Mouse (Mus musculus): ENCODE data around the gene Omp. TPM values are rescaled to one million over a fixed set of nuclear protein-coding genes. Genes with fewer than 3 reads are reported as not detected.
"Not testable (repeated sequence)": the region's sequence is repeated elsewhere in the genome, so short reads cannot be mapped to it uniquely, and the experiment has no call there.

The Omp gene
- 0.54 and 0.78 TPM in 2 replicates for polyA plus RNA-seq (2015; fragmentation: Nextera tagmentation; extraction: Ambion mirVana)

DNA sequence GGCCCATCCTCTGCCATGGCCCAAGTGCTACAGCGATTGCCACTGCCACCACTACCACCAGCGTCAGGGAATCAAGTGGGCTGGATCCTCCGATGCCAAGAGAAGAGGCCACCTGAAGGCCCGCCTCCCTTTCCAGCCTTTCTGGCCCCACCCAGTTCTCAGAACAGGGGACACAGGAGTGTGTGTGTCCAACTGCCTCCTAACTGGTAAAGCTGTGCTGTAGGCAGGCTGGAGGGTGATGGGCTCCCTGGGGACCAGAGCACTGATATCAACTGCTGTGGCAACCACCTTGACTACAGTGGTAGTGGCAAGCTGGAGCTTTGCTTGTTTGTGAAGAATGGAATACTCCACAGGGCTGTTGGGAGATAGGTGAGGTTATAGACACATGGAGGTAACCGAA, at the start of gene Omp:
Omp (minus strand) TSS at position 101 of the 400 bp plus-strand sequence.
- Histone ChIP-seq H3K9ac (no peak within 1 kb of the TSS), H3K4me3 (replicated peaks) (no peak within 1 kb of the TSS), H3K27me3 (no peaks in the 10 kb centered on the region), H3K9me3 (replicated peaks) (no peaks in the 10 kb centered on the region), H3K27ac (replicated peaks) (no peak within 1 kb of the TSS), H3K4me1 (replicated peaks) (peaks cover 35% of the 10 kb centered on the region), H3K4me2 (no peak within 1 kb of the TSS), H3K36me3 (replicated peaks) (peaks cover 38% of the 10 kb centered on the region)
- 70% methylated on average over 5 of the region's 5 CpGs for WGBS (ENCODE audit: insufficient replicate concordance)
- no peak for ATAC-seq (ENCODE audit: insufficient read depth)

DNA sequence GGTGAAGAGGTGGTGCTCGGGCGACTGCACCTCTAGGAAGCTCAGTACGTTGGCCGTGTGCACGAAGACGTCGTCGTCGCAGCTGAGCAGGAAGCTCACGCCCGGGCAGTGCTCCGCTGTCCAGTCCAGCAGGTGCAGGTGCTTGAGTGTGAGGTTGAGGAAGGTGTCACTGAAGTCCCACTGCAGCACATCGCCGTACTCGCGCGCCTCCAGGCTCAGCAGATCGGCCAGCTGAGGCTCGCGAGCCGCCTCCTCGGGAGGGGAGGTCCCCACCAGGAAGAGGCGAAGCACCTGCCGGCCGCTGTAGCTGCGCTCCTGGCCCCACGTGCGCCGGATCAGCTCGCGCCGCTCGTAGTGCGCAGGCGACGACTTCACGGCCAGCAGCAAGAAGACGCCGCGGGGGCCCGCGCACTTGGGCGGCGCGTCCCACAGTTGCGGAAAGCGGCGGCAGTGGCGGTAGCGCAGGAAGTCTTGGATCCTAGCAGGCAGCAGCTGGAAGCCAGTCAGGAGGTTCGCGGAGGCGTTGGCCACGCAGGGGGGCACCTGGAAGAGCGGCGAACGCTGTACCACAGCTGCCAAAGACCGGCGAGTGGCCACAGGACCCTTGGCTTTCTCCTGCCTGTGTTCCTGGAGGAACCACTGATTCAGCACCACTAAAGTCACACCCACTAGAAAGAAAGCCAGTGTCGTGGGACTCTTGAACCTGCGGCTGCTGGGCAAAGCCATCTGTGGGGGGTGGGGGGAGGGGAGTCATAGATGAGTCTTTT, 48.9 kb upstream of the Omp start:
- peak overlapping the region; percentile 57 for H3K4me2 ChIP-seq
- peaks cover 29% of the 10 kb centered on the region for H3K4me1 ChIP-seq (replicated peaks)
- no peaks in the 10 kb centered on the region for H3K9me3 ChIP-seq (replicated peaks)
- no peak overlapping the region for H3K9ac ChIP-seq
- no peak for ATAC-seq (ENCODE audit: insufficient read depth)
- H3K4me3 ChIP-seq (replicated peaks), result peak overlapping the region; percentile 37
- no peaks in the 10 kb centered on the region for H3K36me3 ChIP-seq (replicated peaks)
- WGBS (ENCODE audit: insufficient replicate concordance), result under 1% methylated on average over 61 of the region's 61 CpGs
- H3K27ac ChIP-seq (replicated peaks), result no peak overlapping the region
- peaks cover 76% of the 10 kb centered on the region for H3K27me3 ChIP-seq

DNA sequence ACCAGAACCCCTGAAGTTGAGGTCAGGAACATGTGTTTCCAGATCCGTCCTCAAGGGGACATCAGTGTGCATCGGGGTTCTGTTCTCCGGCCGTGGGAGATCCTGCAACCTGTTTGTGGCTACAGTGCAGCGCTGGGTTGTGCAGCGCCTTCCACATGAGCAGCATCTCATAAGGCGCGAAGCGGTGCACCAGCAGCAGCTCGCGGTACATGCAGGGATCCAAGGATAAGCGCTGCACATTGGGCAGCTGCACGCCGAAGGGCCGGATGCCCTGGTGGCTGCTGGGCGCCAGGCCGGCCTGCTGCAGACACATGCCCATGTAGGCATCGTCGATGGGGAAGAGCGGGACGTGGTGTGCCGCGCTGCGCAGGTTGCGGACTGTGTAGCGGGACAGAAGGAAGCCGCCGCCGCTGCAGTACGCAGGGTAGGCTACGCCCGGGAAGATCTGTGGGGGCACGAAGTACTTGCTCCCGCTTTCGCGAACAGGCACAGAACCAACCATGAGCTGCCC, 48.3 kb upstream of the Omp start:
- Histone ChIP-seq H3K9ac (no peak overlapping the region), H3K27ac (replicated peaks) (no peak overlapping the region), H3K4me3 (replicated peaks) (peak overlapping the region; percentile 37), H3K4me1 (replicated peaks) (peaks cover 30% of the 10 kb centered on the region), H3K36me3 (replicated peaks) (no peaks in the 10 kb centered on the region), H3K27me3 (peaks cover 71% of the 10 kb centered on the region), H3K9me3 (replicated peaks) (no peaks in the 10 kb centered on the region), H3K4me2 (peak overlapping the region; percentile 57)
- WGBS (ENCODE audit: insufficient replicate concordance), result 4% methylated on average over 36 of the region's 36 CpGs
- no peak for ATAC-seq (ENCODE audit: insufficient read depth)

DNA sequence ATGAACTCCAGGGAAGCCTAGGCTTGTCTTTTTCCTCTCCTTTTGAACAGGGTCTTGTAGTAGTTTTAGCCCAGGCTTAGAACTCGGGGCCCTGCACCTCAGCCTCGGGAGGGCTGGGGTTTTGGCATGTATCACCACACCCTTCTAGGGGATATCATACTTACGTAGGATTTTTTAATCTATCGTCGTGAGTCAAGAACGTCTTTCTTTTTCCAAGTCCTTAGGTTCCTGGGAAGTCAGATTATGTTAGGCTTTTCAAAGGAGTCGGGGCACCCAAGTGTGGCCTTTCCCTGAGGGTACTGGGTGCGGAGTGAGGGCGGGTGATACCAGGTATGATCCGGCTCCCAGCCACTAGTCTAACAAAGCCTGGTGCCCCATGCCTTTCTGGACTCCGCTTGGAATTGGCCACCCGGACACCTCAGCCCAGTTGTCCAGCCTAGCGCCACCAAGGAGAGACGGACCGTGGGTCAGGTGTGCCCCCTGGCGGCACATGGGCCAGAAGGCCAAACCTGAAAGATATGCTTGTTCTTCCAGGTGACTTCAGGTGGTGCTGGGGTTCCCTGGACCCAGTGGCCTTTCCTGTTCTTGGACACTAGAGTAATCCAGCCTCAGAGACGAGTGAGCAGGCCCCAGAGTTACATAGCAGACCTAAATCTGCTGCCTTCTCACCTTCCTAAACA, 46.4 kb upstream of the Omp start:
- H3K4me2 ChIP-seq, result no peak overlapping the region
- 55% methylated on average over 17 of the region's 17 CpGs for whole genome bisulfite sequencing (ENCODE audit: insufficient replicate concordance)
- H3K27me3 ChIP-seq, result peaks cover 54% of the 10 kb centered on the region
- H3K9me3 ChIP-seq (replicated peaks), result no peaks in the 10 kb centered on the region
- ATAC-seq (ENCODE audit: insufficient read depth), result 0 out of 2 replicates have a peak, but pooled peaks have one; percentile 13
- H3K27ac ChIP-seq (replicated peaks), result no peak overlapping the region
- H3K9ac ChIP-seq, result no peak overlapping the region
- H3K36me3 ChIP-seq (replicated peaks), result no peaks in the 10 kb centered on the region
- no peak overlapping the region for H3K4me3 ChIP-seq (replicated peaks)
- peaks cover 30% of the 10 kb centered on the region for H3K4me1 ChIP-seq (replicated peaks)

DNA sequence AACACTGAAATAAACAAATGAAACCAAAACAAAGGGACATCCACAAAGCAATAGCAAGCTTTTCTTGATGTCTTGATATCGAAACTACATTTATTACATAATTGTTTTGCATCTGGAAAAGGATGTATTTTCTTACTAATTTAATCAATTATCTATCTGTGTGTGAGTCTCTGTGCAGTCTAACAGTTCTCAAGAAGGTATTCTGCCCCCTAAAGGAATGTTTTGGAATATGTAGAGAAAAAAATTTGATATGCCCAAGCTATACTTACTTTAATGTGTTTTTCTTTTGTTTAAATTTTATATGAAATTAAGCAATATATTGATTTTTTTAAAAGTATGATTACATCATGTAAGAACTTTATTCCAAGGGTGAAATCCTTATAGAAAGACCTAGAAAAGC, 45.3 kb upstream of the Omp start:
- no peaks in the 10 kb centered on the region for H3K9me3 ChIP-seq (replicated peaks)
- H3K4me3 ChIP-seq (replicated peaks), result no peak overlapping the region
- H3K27me3 ChIP-seq, result peaks cover 42% of the 10 kb centered on the region
- H3K4me1 ChIP-seq (replicated peaks), result peaks cover 30% of the 10 kb centered on the region
- no peaks in the 10 kb centered on the region for H3K36me3 ChIP-seq (replicated peaks)
- no peak overlapping the region for H3K4me2 ChIP-seq
- WGBS (ENCODE audit: insufficient replicate concordance), result 56% methylated on average over 1 of the region's 1 CpGs
- H3K9ac ChIP-seq, result no peak overlapping the region
- no peak overlapping the region for H3K27ac ChIP-seq (replicated peaks)
- ATAC-seq (ENCODE audit: insufficient read depth), result no peak

DNA sequence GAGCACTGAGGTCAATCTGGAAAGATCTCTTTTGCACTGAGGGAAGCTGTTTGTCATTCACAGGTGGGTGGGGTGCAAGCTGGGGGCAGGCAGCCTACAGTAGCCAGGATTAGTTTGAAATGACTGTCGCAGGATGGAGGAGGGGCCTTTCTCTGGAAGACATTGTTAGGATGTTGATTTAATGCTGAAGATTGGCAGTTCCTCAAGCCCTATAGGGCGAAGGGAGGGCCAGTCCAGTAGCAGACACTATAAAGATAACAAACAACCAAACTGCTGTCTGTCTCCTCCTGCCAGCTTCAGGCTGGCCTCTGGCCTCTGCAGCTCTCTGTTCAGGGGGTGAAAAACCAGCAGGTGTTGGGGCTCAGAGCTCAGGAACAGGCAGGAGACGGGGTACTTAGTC, 44.4 kb upstream of the Omp start:
- no peak overlapping the region for H3K4me3 ChIP-seq (replicated peaks)
- 26% methylated on average over 3 of the region's 3 CpGs for WGBS (ENCODE audit: insufficient replicate concordance)
- no peak overlapping the region for H3K4me2 ChIP-seq
- no peaks in the 10 kb centered on the region for H3K9me3 ChIP-seq (replicated peaks)
- H3K9ac ChIP-seq, result no peak overlapping the region
- H3K27ac ChIP-seq (replicated peaks), result peak overlapping the region; percentile 42
- 0 out of 2 replicates have a peak, but pooled peaks have one; percentile 14 for ATAC-seq (ENCODE audit: insufficient read depth)
- H3K36me3 ChIP-seq (replicated peaks), result no peaks in the 10 kb centered on the region
- H3K27me3 ChIP-seq, result peaks cover 34% of the 10 kb centered on the region
- peaks cover 30% of the 10 kb centered on the region for H3K4me1 ChIP-seq (replicated peaks)

DNA sequence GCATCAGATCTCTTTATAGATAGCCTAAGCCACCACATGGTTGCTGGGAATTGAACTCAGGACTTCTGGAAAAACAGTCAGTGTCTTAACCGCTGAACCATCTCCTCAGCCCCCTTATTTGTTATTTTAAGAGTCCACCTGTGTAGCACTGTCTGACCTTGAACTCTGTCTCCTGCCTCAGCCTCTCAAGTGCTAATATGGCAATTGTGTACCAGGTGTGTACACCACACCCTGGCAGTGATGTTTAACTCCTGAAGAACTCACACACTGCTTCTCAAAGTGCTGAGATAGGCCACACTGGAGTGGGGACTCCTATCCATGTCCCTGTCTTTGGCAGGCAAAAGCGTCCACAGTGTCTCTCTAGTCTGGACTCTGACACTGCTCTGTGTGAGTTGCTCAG, 43.4 kb upstream of the Omp start:
- Histone ChIP-seq H3K27me3 (peaks cover 23% of the 10 kb centered on the region), H3K9me3 (replicated peaks) (no peaks in the 10 kb centered on the region), H3K9ac (no peak overlapping the region), H3K36me3 (replicated peaks) (no peaks in the 10 kb centered on the region), H3K27ac (replicated peaks) (no peak overlapping the region), H3K4me2 (no peak overlapping the region), H3K4me3 (replicated peaks) (no peak overlapping the region), H3K4me1 (replicated peaks) (peaks cover 21% of the 10 kb centered on the region)
- no peak for ATAC-seq (ENCODE audit: insufficient read depth)
- 68% methylated on average over 2 of the region's 2 CpGs for WGBS (ENCODE audit: insufficient replicate concordance)

DNA sequence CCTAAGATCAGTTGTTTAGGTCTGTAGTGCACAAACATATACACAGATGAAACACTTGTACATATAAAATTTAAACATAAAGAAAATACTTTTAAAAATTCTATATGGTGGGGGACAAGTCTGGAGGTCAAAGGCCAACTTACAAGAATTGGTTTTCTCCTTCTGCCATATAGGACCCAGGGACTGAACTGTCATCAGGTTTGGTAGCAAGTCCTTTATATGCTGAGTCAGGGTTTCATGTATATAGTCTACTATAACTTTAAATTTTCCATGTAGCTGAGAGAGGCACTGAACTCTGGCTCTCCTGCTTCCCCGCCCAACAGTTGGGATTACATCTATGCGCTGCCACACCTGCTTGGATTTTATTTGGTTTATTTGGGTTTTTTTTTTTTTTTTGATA, 42.9 kb upstream of the Omp start:
- Histone ChIP-seq H3K27me3 (peaks cover 19% of the 10 kb centered on the region), H3K4me2 (no peak overlapping the region), H3K4me1 (replicated peaks) (peaks cover 16% of the 10 kb centered on the region), H3K27ac (replicated peaks) (no peak overlapping the region), H3K36me3 (replicated peaks) (no peaks in the 10 kb centered on the region), H3K4me3 (replicated peaks) (no peak overlapping the region), H3K9me3 (replicated peaks) (no peaks in the 10 kb centered on the region), H3K9ac (no peak overlapping the region)
- WGBS (ENCODE audit: insufficient replicate concordance), result 83% methylated on average over 2 of the region's 2 CpGs
- ATAC-seq (ENCODE audit: insufficient read depth), result no peak

DNA sequence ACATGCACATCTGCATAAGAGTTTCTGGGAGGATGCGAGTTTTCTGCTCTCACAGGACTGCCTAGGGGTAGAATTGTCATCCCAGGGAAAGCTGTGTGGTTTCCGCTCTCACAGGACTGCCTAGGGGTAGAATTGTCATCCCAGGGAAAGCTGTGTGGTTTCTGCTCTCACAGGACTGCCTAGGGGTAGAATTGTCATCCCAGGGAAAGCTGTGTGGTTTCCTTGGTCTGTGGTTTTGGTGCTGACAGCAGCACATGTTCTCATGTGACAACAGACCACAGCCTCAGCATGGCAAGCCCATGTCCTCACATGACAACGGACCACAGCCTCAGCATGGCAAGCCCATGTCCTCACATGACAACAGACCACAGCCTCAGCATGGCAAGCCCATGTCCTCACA, 42.0 kb upstream of the Omp start:
- WGBS (ENCODE audit: insufficient replicate concordance), result 39% methylated on average over 3 of the region's 3 CpGs
- not testable (repeated sequence) for H3K36me3 ChIP-seq (replicated peaks); H3K4me2 ChIP-seq; H3K4me3 ChIP-seq (replicated peaks); H3K9me3 ChIP-seq (replicated peaks); H3K27me3 ChIP-seq; H3K9ac ChIP-seq; H3K27ac ChIP-seq (replicated peaks); ATAC-seq (ENCODE audit: insufficient read depth)
- H3K4me1 ChIP-seq (replicated peaks), result peaks cover 15% of the 10 kb centered on the region

DNA sequence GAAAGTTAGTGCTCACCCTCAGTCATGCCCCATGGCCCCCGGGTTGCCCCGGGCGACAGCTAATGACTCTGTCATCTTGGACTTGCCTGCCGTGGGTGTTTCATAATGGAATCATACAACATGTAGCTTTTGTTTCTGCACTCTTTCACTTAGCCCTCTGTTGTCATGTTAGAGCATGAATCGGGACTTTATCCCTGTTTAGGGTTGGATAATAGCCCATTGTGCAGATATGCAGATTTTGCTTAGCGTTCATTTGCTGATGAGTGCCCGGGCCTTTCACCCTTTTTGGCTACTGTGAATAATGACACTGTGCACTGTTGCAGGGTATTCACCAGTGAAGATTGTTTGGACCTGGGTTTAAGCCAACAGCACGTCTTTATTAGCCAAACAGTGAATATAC, 41.3 kb upstream of the Omp start:
- no peak overlapping the region for H3K9ac ChIP-seq
- peaks cover 15% of the 10 kb centered on the region for H3K4me1 ChIP-seq (replicated peaks)
- no peak for ATAC-seq (ENCODE audit: insufficient read depth)
- no peak overlapping the region for H3K27ac ChIP-seq (replicated peaks)
- 70% methylated on average over 8 of the region's 8 CpGs for WGBS (ENCODE audit: insufficient replicate concordance)
- H3K27me3 ChIP-seq, result peaks cover 3% of the 10 kb centered on the region
- H3K9me3 ChIP-seq (replicated peaks), result no peaks in the 10 kb centered on the region
- no peak overlapping the region for H3K4me3 ChIP-seq (replicated peaks)
- no peak overlapping the region for H3K4me2 ChIP-seq
- no peaks in the 10 kb centered on the region for H3K36me3 ChIP-seq (replicated peaks)

DNA sequence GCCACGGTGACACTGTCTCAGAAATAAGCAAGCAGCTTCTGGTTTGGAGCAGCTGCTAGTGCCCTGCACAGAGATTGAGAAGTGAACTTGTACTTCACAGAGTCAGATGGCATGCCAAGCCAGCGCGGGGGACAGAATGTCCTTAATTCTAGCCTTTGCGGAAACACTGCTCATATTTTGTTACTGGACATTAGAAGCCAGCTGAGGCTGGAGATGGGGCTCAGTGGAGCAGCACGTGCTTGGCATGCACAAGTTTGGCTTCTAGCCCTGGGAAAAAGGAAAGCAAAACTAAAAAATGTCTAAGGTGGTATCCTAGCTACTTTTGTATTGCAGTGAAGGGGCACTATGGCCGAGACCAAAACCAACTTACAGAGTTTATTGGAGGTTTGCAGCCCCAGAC, 40.0 kb upstream of the Omp start:
- 72% methylated on average over 6 of the region's 6 CpGs for WGBS (ENCODE audit: insufficient replicate concordance)
- Histone ChIP-seq H3K36me3 (replicated peaks) (no peaks in the 10 kb centered on the region), H3K27me3 (no peaks in the 10 kb centered on the region), H3K4me1 (replicated peaks) (peaks cover 12% of the 10 kb centered on the region), H3K4me3 (replicated peaks) (no peak overlapping the region), H3K27ac (replicated peaks) (no peak overlapping the region), H3K4me2 (no peak overlapping the region), H3K9me3 (replicated peaks) (no peaks in the 10 kb centered on the region), H3K9ac (no peak overlapping the region)
- no peak for ATAC-seq (ENCODE audit: insufficient read depth)

Measured in liver, embryonic 15.5 days (tissue).